Mouse (Mus musculus) ES-E14 (cell line): Measurements from ENCODE around the gene Gabra2.

ENCODE experiments used
- CHD2 ChIP-seq: IDR thresholded peaks from 2 replicates; pipeline ENCODE4 v1.6.1; 2014; ENCODE audit warnings: mild to moderate bottlenecking, low read depth, low read length, inconsistent platforms
- MAFK ChIP-seq: IDR thresholded peaks from 2 replicates; pipeline ENCODE4 v1.6.1; 2014; ENCODE audit warnings: mild to moderate bottlenecking, low read depth, low read length, inconsistent platforms; ENCODE audit not compliant: insufficient read depth
- ZC3H11A ChIP-seq: IDR thresholded peaks from 2 replicates; pipeline ENCODE4 v1.6.1; 2012; ENCODE audit warnings: low read depth, mild to moderate bottlenecking, inconsistent platforms, low read length, borderline replicate concordance

- TF ChIP-seq CHD2 (no peak), MAFK (no peak), ZC3H11A (no peak)
These were observed 99.9 kb downstream of the Gabra2 start for GRCm38 (mm10) chr5:70995617-70996325.
